11 mouse cellular contexts compared by ENCODE assay signal in the genomic region with DNA sequence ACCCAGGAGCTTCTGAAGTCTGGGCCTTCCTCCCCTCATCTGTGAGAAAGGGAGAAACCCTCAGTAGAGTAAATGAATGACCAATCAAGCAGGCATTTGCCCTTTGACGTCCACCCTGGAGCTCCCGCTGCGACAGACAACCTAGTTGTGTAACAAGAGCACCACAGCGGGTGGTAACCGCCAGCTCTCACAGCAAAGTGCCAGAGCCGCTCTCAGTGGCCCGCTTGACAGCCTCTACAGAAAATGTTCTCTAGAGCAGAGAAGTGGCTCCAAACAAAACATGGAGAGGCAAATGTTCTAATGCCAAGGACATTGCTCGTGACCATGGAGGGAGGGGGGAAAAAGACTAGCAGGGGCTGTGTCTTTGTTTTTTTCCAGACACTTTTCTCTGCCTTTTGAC. TPM values are rescaled to one million over a fixed set of nuclear protein-coding genes. Genes with fewer than 3 reads are reported as not detected.
DNase-seq lines count a peak whose midpoint lies in the region; ATAC-seq and TF ChIP-seq lines count a peak whose summit lies in the region.
"Had no signal": no experiment of that assay in that cellular context is flagged by ENCODE, and none has a peak within 500 bp of the region (broad histone marks: within the 10 kb centered on the region; RNA-seq: fewer than 3 reads in every experiment).

No protein-coding gene starts in this region.

- no peak overlapping the region for H3K27ac ChIP-seq in ES-Bruce4 (ENCODE audit: insufficient read depth, low read length)
- H3K27ac ChIP-seq in liver, embryonic 13.5 days, result peak overlapping the region; percentile 84
- H3K27ac ChIP-seq: hindbrain, embryonic 15.5 days; stomach, embryonic 15.5 days had no signal

- H3K4me2 ChIP-seq in liver, embryonic 13.5 days, result no peak overlapping the region
- H3K4me2 ChIP-seq: hindbrain, embryonic 15.5 days; stomach, embryonic 15.5 days had no signal

- H3K4me3 ChIP-seq in ES-Bruce4 (ENCODE audit: low read depth, low read length), result no peak overlapping the region
- no peak overlapping the region for H3K4me3 ChIP-seq in liver, embryonic 13.5 days (replicated peaks)
- H3K4me3 ChIP-seq: hindbrain, embryonic 15.5 days; megakaryocyte, embryonic 14.5 days; stomach, embryonic 15.5 days had no signal

- peaks cover 1% of the 10 kb centered on the region for H3K4me1 ChIP-seq in ES-Bruce4 (ENCODE audit: control insufficient read depth, insufficient read depth, low read length)
- peaks cover 69% of the 10 kb centered on the region for H3K4me1 ChIP-seq in liver, embryonic 13.5 days (replicated peaks)
- H3K4me1 ChIP-seq: hindbrain, embryonic 15.5 days; stomach, embryonic 15.5 days had no signal

- ATAC-seq in liver, embryonic 13.5 days (ENCODE audit: low read depth), result no peak

- WGBS in liver, embryonic 13.5 days (ENCODE audit: insufficient replicate concordance), result 65% methylated on average over 8 of the region's 8 CpGs

- TF ChIP-seq EP300 in ES-Bruce4 (IDR thresholded peaks at IDR 0.05; ENCODE audit: insufficient read depth, low read depth, low read length), result peak; percentile 78; the same call in 1 of the 2 replicates

- DNase-seq in cerebellum, adult 8-10 months, result peak; percentile 1
- DNase-seq in cerebellum, postnatal 4 days (ENCODE audit: low spot score in 2 of 2), result no peak
- peak; percentile 38 to 50 for DNase-seq in cerebellum, postnatal 14 days
- DNase-seq in liver, embryonic 13.5 days, result no peak
- DNase-seq in heart, postnatal 10 days, result no peak
- no peak for DNase-seq in B cell, adult 2 months
- no peak for DNase-seq in heart, postnatal 36 days

- no peak for TF ChIP-seq POLR2A in ES-Bruce4 (IDR thresholded peaks at IDR 0.05; ENCODE audit: insufficient read depth, low read length)

- H3K9ac ChIP-seq in ES-Bruce4 (ENCODE audit: low read depth, poor library complexity, severe bottlenecking), result no peak overlapping the region
- no peak overlapping the region for H3K9ac ChIP-seq in liver, embryonic 13.5 days
- H3K9ac ChIP-seq: hindbrain, embryonic 15.5 days; stomach, embryonic 15.5 days had no signal

- intact Hi-C loops in heart, postnatal 10 days (cut with DNase I), result no loop called here
- intact Hi-C loops in heart, postnatal 36 days (cut with DNase I), result no loop called here

- no peaks in the 10 kb centered on the region for H3K9me3 ChIP-seq in ES-Bruce4 (replicated peaks; ENCODE audit: control insufficient read depth, insufficient read depth, low read length, poor library complexity, severe bottlenecking)
- no peaks in the 10 kb centered on the region for H3K9me3 ChIP-seq in liver, embryonic 13.5 days (replicated peaks)
- H3K9me3 ChIP-seq: hindbrain, embryonic 15.5 days; stomach, embryonic 15.5 days had no signal

- no peak for TF ChIP-seq CTCF in ES-Bruce4 (IDR thresholded peaks at IDR 0.05; ENCODE audit: low read depth, low read length)

- H3K27me3 ChIP-seq in ES-Bruce4 (ENCODE audit: control insufficient read depth, insufficient read depth, low read length, poor library complexity, severe bottlenecking), result no peaks in the 10 kb centered on the region; the same call in 1 of the 2 replicates
- H3K27me3 ChIP-seq in liver, embryonic 13.5 days, result no peaks in the 10 kb centered on the region
- H3K27me3 ChIP-seq: hindbrain, embryonic 15.5 days; megakaryocyte, embryonic 14.5 days; stomach, embryonic 15.5 days had no signal

- no peaks in the 10 kb centered on the region for H3K36me3 ChIP-seq in ES-Bruce4 (ENCODE audit: control insufficient read depth, insufficient read depth, low read length, poor library complexity, severe bottlenecking)
- H3K36me3 ChIP-seq in liver, embryonic 13.5 days, result no peaks in the 10 kb centered on the region
- H3K36me3 ChIP-seq: hindbrain, embryonic 15.5 days; stomach, embryonic 15.5 days had no signal

RNA-seq across cellular contexts. Expression of gene Gtpbp4, which starts 21.3 kb away (rescaled TPM):
- polyA plus RNA-seq in ES-Bruce4 (2011; ENCODE audit: insufficient read depth, insufficient read length, low read depth, missing spikeins), result 157 and 172 TPM in 2 replicates
- polyA plus RNA-seq in liver, embryonic 13.5 days (2015; fragmentation: Nextera tagmentation; extraction: Ambion mirVana), result 65.5 and 70.4 TPM in 2 replicates
- 10 to 100 TPM; 40.1 to 41.0 TPM for total RNA-seq in heart, postnatal 10 days (2021)
- 10 to 100 TPM; 39.5 to 42.0 TPM for total RNA-seq in heart, postnatal 36 days (2021)

Comparison
In these comparisons a context has a peak if more than half of its experiments do, and no peak if none do; other contexts are left out.
1. DNase-seq: peak in cerebellum, adult 8-10 months (single experiment) and cerebellum, postnatal 14 days (2 of 2); none in cerebellum, postnatal 4 days (0 of 2), liver, embryonic 13.5 days (single experiment), heart, postnatal 10 days (0 of 2), B cell, adult 2 months (0 of 2) and heart, postnatal 36 days (0 of 2).